Comparison of ENCODE assay signal across 8 mouse cellular contexts in genomic region chr12:113152272-113152661, GRCm38 (mm10). TPM values are rescaled to one million over a fixed set of nuclear protein-coding genes. Genes with fewer than 3 reads are reported as not detected.
DNase-seq lines count a peak whose midpoint lies in the region; ATAC-seq and TF ChIP-seq lines count a peak whose summit lies in the region.

No protein-coding gene starts in this region.

- TF ChIP-seq EP300 in liver, embryonic 14.5 days (IDR thresholded peaks at IDR 0.05; ENCODE audit: low read depth) = no peak

- TF ChIP-seq CTCF in embryonic fibroblast, embryonic 13.5 days (IDR thresholded peaks at IDR 0.05; ENCODE audit: borderline replicate concordance, insufficient read depth, low read length) = no peak
- no peak for TF ChIP-seq CTCF in liver, embryonic 14.5 days (IDR thresholded peaks at IDR 0.05; ENCODE audit: low read depth)

- ATAC-seq in liver, embryonic 14.5 days (ENCODE audit: insufficient read depth) = no peak
- ATAC-seq in neural tube, embryonic 14.5 days (ENCODE audit: low read depth) = no peak

- DNase-seq in gastrocnemius, adult 18-20 months (ENCODE audit: low spot score) = peak; percentile 50
- no peak for DNase-seq in gastrocnemius, postnatal 4 days (ENCODE audit: low spot score in 2 of 2)
- DNase-seq in heart, postnatal 4 days = peak; percentile 53
- DNase-seq in liver, embryonic 14.5 days (ENCODE audit: low read depth in 3 of 3, low spot score in 3 of 3) = no peak
- DNase-seq in frontal cortex, postnatal 14 days (ENCODE audit: low spot score in 2 of 2) = no peak
- no peak for DNase-seq in layer of hippocampus, adult 9-11 months

- no peaks in the 10 kb centered on the region for H3K36me3 ChIP-seq in liver, embryonic 14.5 days (replicated peaks; ENCODE audit: control insufficient read depth, insufficient read depth, low read depth)
- H3K36me3 ChIP-seq in neural tube, embryonic 14.5 days (ENCODE audit: control insufficient read depth, insufficient read depth, low read length) = no peaks in the 10 kb centered on the region

- 5% methylated on average over 19 of the region's 19 CpGs for whole genome bisulfite sequencing in liver, embryonic 14.5 days (ENCODE audit: insufficient replicate concordance)
- WGBS in neural tube, embryonic 14.5 days = 29% methylated on average over 19 of the region's 19 CpGs

- peak overlapping the region; percentile 31 for H3K9ac ChIP-seq in liver, embryonic 14.5 days (replicated peaks)
- no peak overlapping the region for H3K9ac ChIP-seq in neural tube, embryonic 14.5 days (replicated peaks; ENCODE audit: low read depth, low read length)

- H3K4me1 ChIP-seq in embryonic fibroblast, embryonic 13.5 days (ENCODE audit: control insufficient read depth, insufficient read depth, low read length) = 0 out of 2 replicates have a peak, but pooled peaks cover 10% of the 10 kb centered on the region
- peaks cover 29 to 31% of the 10 kb centered on the region in 2 experiments for H3K4me1 ChIP-seq in liver, embryonic 14.5 days (replicated peaks; ENCODE audit: control insufficient read depth in 2 of 2, insufficient read depth in 2 of 2, low read length in 1 of 2)
- H3K4me1 ChIP-seq in neural tube, embryonic 14.5 days (ENCODE audit: control insufficient read depth, insufficient read depth, low read length) = peaks cover 10% of the 10 kb centered on the region

- H3K9me3 ChIP-seq in liver, embryonic 14.5 days (ENCODE audit: control insufficient read depth, low read length) = no peaks in the 10 kb centered on the region
- no peaks in the 10 kb centered on the region for H3K9me3 ChIP-seq in neural tube, embryonic 14.5 days (ENCODE audit: control insufficient read depth, low read length)

- peak overlapping the region; percentile 82 for H3K4me2 ChIP-seq in liver, embryonic 14.5 days (ENCODE audit: low read depth)
- peak overlapping the region; percentile 51; the same call in 1 of the 2 replicates for H3K4me2 ChIP-seq in neural tube, embryonic 14.5 days (ENCODE audit: low read depth, low read length)

- H3K27me3 ChIP-seq in liver, embryonic 14.5 days (ENCODE audit: control insufficient read depth, insufficient read depth, low read length) = peaks cover 15% of the 10 kb centered on the region
- no peaks in the 10 kb centered on the region for H3K27me3 ChIP-seq in neural tube, embryonic 14.5 days (ENCODE audit: control insufficient read depth, insufficient read depth, low read length)

- H3K27ac ChIP-seq in embryonic fibroblast, embryonic 13.5 days (ENCODE audit: insufficient read depth, low read length) = no peak overlapping the region
- no peak overlapping the region for H3K27ac ChIP-seq in liver, embryonic 14.5 days
- no peak overlapping the region for H3K27ac ChIP-seq in neural tube, embryonic 14.5 days (ENCODE audit: low read depth, low read length)

- peak overlapping the region; percentile 31 for H3K4me3 ChIP-seq in embryonic fibroblast, embryonic 13.5 days (ENCODE audit: insufficient read depth, low read length)
- peak overlapping the region; percentile 45 to 52 for H3K4me3 ChIP-seq in liver, embryonic 14.5 days (ENCODE audit: insufficient read depth in 1 of 2, low read depth in 2 of 2, low read length in 2 of 2)
- peak overlapping the region; percentile 25 for H3K4me3 ChIP-seq in neural tube, embryonic 14.5 days (ENCODE audit: low read depth, low read length)

- no peak for TF ChIP-seq POLR2A in embryonic fibroblast, embryonic 13.5 days (IDR thresholded peaks at IDR 0.05; ENCODE audit: low read depth, low read length)

RNA-seq across cellular contexts. Expression of gene Tedc1, which starts 4.0 kb away (rescaled TPM):
- not detected for total RNA-seq in gastrocnemius, adult 18-20 months (2021)
- total RNA-seq in gastrocnemius, postnatal 4 days (2021) = 1 to 10 TPM; 6.4 TPM
- 10.1 and 12.2 TPM in 2 replicates for polyA plus RNA-seq in embryonic fibroblast, embryonic 13.5 days (2011; ENCODE audit: insufficient read length, low read depth, missing spikeins)
- 10 to 100 TPM in 1 of 2 experiments, 1 to 10 TPM in 1; 9.4 to 10.3 TPM for total RNA-seq in heart, postnatal 4 days (2021)
- polyA plus RNA-seq in liver, embryonic 14.5 days (2012; rRNA removed) = 8.2 and 12.0 TPM in 2 replicates
- polyA plus RNA-seq in liver, embryonic 14.5 days (2014; fragmentation: Nextera tagmentation; extraction: Ambion mirVana) = 6.4 and 6.8 TPM in 2 replicates
- polyA plus RNA-seq in neural tube, embryonic 14.5 days (2014; fragmentation: Nextera tagmentation; extraction: Ambion mirVana) = 12.7 and 17.5 TPM in 2 replicates

RNA-seq across cellular contexts. Expression of gene Crip1, which starts 6.2 kb away (rescaled TPM):
- 100 to 1,000 TPM in 1 of 2 experiments, 10 to 100 TPM in 1; 65.3 to 100 TPM for total RNA-seq in gastrocnemius, adult 18-20 months (2021)
- 100 to 1,000 TPM; 331 to 336 TPM for total RNA-seq in gastrocnemius, postnatal 4 days (2021)
- polyA plus RNA-seq in embryonic fibroblast, embryonic 13.5 days (2011; ENCODE audit: insufficient read length, low read depth, missing spikeins) = 75.5 and 79.9 TPM in 2 replicates
- total RNA-seq in heart, postnatal 4 days (2021) = 100 to 1,000 TPM; 301 to 312 TPM
- 41.5 and 87.7 TPM in 2 replicates for polyA plus RNA-seq in liver, embryonic 14.5 days (2012; rRNA removed)
- 100.0 and 101 TPM in 2 replicates for polyA plus RNA-seq in liver, embryonic 14.5 days (2014; fragmentation: Nextera tagmentation; extraction: Ambion mirVana)
- 11.7 and 46.0 TPM in 2 replicates for polyA plus RNA-seq in neural tube, embryonic 14.5 days (2014; fragmentation: Nextera tagmentation; extraction: Ambion mirVana)

RNA-seq across cellular contexts. Expression of gene Crip2, which starts 12.2 kb away (rescaled TPM):
- total RNA-seq in gastrocnemius, adult 18-20 months (2021) = 10 to 100 TPM; 28.2 to 43.8 TPM
- 100 to 1,000 TPM; 141 to 153 TPM for total RNA-seq in gastrocnemius, postnatal 4 days (2021)
- 52.9 and 129 TPM in 2 replicates for polyA plus RNA-seq in embryonic fibroblast, embryonic 13.5 days (2011; ENCODE audit: insufficient read length, low read depth, missing spikeins)
- total RNA-seq in heart, postnatal 4 days (2021) = 1,000 to 10,000 TPM; 1,189 to 1,285 TPM
- 29.3 and 37.4 TPM in 2 replicates for polyA plus RNA-seq in liver, embryonic 14.5 days (2012; rRNA removed)
- 35.0 and 38.1 TPM in 2 replicates for polyA plus RNA-seq in liver, embryonic 14.5 days (2014; fragmentation: Nextera tagmentation; extraction: Ambion mirVana)
- polyA plus RNA-seq in neural tube, embryonic 14.5 days (2014; fragmentation: Nextera tagmentation; extraction: Ambion mirVana) = 239 and 300 TPM in 2 replicates

RNA-seq across cellular contexts. Expression of gene Tmem121, which starts 33.5 kb away (rescaled TPM):
- total RNA-seq in gastrocnemius, adult 18-20 months (2021) = under 1 TPM in 1 of 2 experiments, not detected in 1; 0.14 TPM
- 1 to 10 TPM; 2.5 to 3.4 TPM for total RNA-seq in gastrocnemius, postnatal 4 days (2021)
- polyA plus RNA-seq in embryonic fibroblast, embryonic 13.5 days (2011; ENCODE audit: insufficient read length, low read depth, missing spikeins) = 7.2 and 8.3 TPM in 2 replicates
- 1 to 10 TPM; 1.4 to 1.5 TPM for total RNA-seq in heart, postnatal 4 days (2021)
- 0.29 and 0.54 TPM in 2 replicates for polyA plus RNA-seq in liver, embryonic 14.5 days (2012; rRNA removed)
- 0.11 TPM in 1 of 2 replicates, not detected in the other for polyA plus RNA-seq in liver, embryonic 14.5 days (2014; fragmentation: Nextera tagmentation; extraction: Ambion mirVana)
- polyA plus RNA-seq in neural tube, embryonic 14.5 days (2014; fragmentation: Nextera tagmentation; extraction: Ambion mirVana) = 24.9 and 29.4 TPM in 2 replicates

RNA-seq across cellular contexts. Expression of gene Mta1, which starts 54.2 kb away (rescaled TPM):
- 10 to 100 TPM; 38.0 to 41.7 TPM for total RNA-seq in gastrocnemius, adult 18-20 months (2021)
- 10 to 100 TPM; 68.8 to 71.8 TPM for total RNA-seq in gastrocnemius, postnatal 4 days (2021)
- 83.2 and 86.5 TPM in 2 replicates for polyA plus RNA-seq in embryonic fibroblast, embryonic 13.5 days (2011; ENCODE audit: insufficient read length, low read depth, missing spikeins)
- 10 to 100 TPM; 55.2 to 61.3 TPM for total RNA-seq in heart, postnatal 4 days (2021)
- polyA plus RNA-seq in liver, embryonic 14.5 days (2012; rRNA removed) = 22.4 and 22.6 TPM in 2 replicates
- polyA plus RNA-seq in liver, embryonic 14.5 days (2014; fragmentation: Nextera tagmentation; extraction: Ambion mirVana) = 4.7 and 6.3 TPM in 2 replicates
- polyA plus RNA-seq in neural tube, embryonic 14.5 days (2014; fragmentation: Nextera tagmentation; extraction: Ambion mirVana) = 19.2 and 19.6 TPM in 2 replicates

Comparison
In these comparisons a context has a peak if more than half of its experiments do, and no peak if none do; other contexts are left out.
1. DNase-seq: peak in gastrocnemius, adult 18-20 months (single experiment) and heart, postnatal 4 days (single experiment); none in gastrocnemius, postnatal 4 days (0 of 2), liver, embryonic 14.5 days (0 of 3), frontal cortex, postnatal 14 days (0 of 2) and layer of hippocampus, adult 9-11 months (single experiment).
2. RNA of gene Tedc1, which starts 4.0 kb away (total RNA-seq): 9.4 to 10.3 TPM in heart, postnatal 4 days and 6.4 TPM in gastrocnemius, postnatal 4 days; not detected in gastrocnemius, adult 18-20 months; every median in the first group is over 4 times any median in the second.
3. RNA of gene Crip2, which starts 12.2 kb away (total RNA-seq): 1,189 to 1,285 TPM in heart, postnatal 4 days; 141 to 153 TPM in gastrocnemius, postnatal 4 days and 28.2 to 43.8 TPM in gastrocnemius, adult 18-20 months; every median in the first group is over 4 times any median in the second.
4. Peak in every context shown above with its lines, with median percentiles within 50 percentile points of each other: H3K4me3 ChIP-seq.